Mouse (Mus musculus) left cerebral cortex, postnatal 10 days (tissue): ENCODE measurements around the gene Sox5. TPM values are rescaled to one million over a fixed set of nuclear protein-coding genes. Genes with fewer than 3 reads are reported as not detected.
A peak's percentile ranks its signal among the peaks of the same experiment; 100 is the strongest.

Experiments
- DNase-seq, 2 experiments: peaks; one replicate each; pipeline ENCODE4 v3.0.0; 2021 to 2022; ENCODE audit warnings: low spot score in 2 of 2, mixed read lengths in 1 of 2; ENCODE audit errors: extremely low spot score in 1 of 2
- intact Hi-C: fragments of 180-260 bp; cut with DNase I; formaldehyde crosslinking; loops from one replicate; pipeline ENCODE4 v1.15.1; 2025
- total RNA-seq, 2 experiments: library from RNA; stranded (reverse); gene quantifications; 2 replicates each; pipeline ENCODE4 v1.2.3; 2021

Gene Sox5
- total RNA-seq, 2 experiments from 2014 or later: 77.5 to 78.6 TPM

- DNase-seq: no peak
- intact Hi-C loops: no loop called here
Measured at GRCm38 (mm10) chr6:144389333-144390054, 392.3 kb downstream of the Sox5 start.

GRCm38 (mm10) chr6:144387539-144388255 lies 394.1 kb downstream of the Sox5 start:
- DNase-seq: no peak
- intact Hi-C loops: no loop called here

GRCm38 (mm10) chr6:144380641-144381040 lies 401.1 kb downstream of the Sox5 start:
- DNase-seq: no peak
- intact Hi-C loops: no loop called here

GRCm38 (mm10) chr6:144380171-144380570 lies 401.6 kb downstream of the Sox5 start:
- intact Hi-C loops: no loop called here
- no peak for DNase-seq

- intact Hi-C loops: no loop called here
- no peak for DNase-seq
Measured at GRCm38 (mm10) chr6:144374810-144375209, 407.0 kb downstream of the Sox5 start.

- DNase-seq: peak in 1 of 2 experiments; percentile 27
- intact Hi-C loops: no loop called here
Measured at GRCm38 (mm10) chr6:144370699-144371098, 411.1 kb downstream of the Sox5 start.

GRCm38 (mm10) chr6:144367626-144368077 lies 414.1 kb downstream of the Sox5 start:
- DNase-seq: no peak
- intact Hi-C loops: no loop called here

- no peak for DNase-seq
- intact Hi-C loops: no loop called here
Measured at GRCm38 (mm10) chr6:144361267-144362038, 420.3 kb downstream of the Sox5 start.

GRCm38 (mm10) chr6:144357081-144357480 lies 424.7 kb downstream of the Sox5 start:
- intact Hi-C loops: no loop called here
- no peak for DNase-seq

GRCm38 (mm10) chr6:144351049-144351448 lies 430.7 kb downstream of the Sox5 start:
- intact Hi-C loops: no loop called here
- DNase-seq: no peak

GRCm38 (mm10) chr6:144343338-144343737 lies 438.4 kb downstream of the Sox5 start:
- DNase-seq: peak; percentile 17 to 58
- intact Hi-C loops: no loop called here

- DNase-seq: no peak
- intact Hi-C loops: no loop called here
Measured at GRCm38 (mm10) chr6:144339554-144339953, 442.2 kb downstream of the Sox5 start.

GRCm38 (mm10) chr6:144339006-144339405 lies 442.8 kb downstream of the Sox5 start:
- intact Hi-C loops: no loop called here
- DNase-seq: peak; percentile 10 to 31

- no peak for DNase-seq
- intact Hi-C loops: no loop called here
Measured at GRCm38 (mm10) chr6:144338221-144338620, 443.6 kb downstream of the Sox5 start.

GRCm38 (mm10) chr6:144337436-144337969 lies 444.3 kb downstream of the Sox5 start:
- peak in 1 of 2 experiments; percentile 30 for DNase-seq
- intact Hi-C loops: no loop called here

- intact Hi-C loops: no loop called here
- no peak for DNase-seq
Measured at GRCm38 (mm10) chr6:144336789-144337188, 445.0 kb downstream of the Sox5 start.

GRCm38 (mm10) chr6:144333146-144333545 lies 448.6 kb downstream of the Sox5 start:
- intact Hi-C loops: no loop called here
- DNase-seq: no peak

GRCm38 (mm10) chr6:144332027-144332426 lies 449.8 kb downstream of the Sox5 start:
- DNase-seq: no peak
- intact Hi-C loops: no loop called here

GRCm38 (mm10) chr6:144329311-144329930 lies 452.4 kb downstream of the Sox5 start:
- intact Hi-C loops: no loop called here
- no peak for DNase-seq
